Mouse (Mus musculus): ENCODE measurements around the gene Zfp69.

Gene Zfp69

DNA sequence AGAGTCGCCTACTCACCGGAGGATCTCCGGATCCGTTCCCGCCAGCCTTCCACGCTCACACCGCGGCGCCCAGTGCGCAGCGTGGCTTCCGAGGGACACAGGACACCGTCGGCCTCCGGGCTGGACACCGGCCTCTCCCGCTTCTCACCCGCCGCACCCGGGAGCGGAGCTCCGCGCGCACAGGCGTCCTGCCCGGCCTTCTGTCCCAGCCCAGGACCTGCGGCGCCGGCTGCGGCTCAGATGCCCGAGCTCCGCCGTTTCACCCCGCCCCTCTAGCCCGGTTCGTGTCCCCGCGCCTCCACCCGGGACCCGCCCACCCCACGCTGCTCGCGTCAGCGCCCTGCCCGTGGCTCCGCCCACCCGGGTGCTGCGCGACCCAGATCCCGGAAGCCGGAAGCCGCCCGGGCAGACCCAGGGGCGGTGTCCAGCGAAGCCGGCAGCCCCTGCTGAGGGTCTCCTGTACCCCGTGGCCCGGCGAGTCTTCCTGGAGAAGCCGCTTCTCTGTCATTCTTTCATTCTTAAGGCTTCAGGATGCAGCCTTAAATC is at the start of gene Zfp69:
Gene Zfp69 (minus strand): TSS at position 272 of the 546 bp plus-strand sequence.
- DNase-seq = peak; percentile 88

DNA sequence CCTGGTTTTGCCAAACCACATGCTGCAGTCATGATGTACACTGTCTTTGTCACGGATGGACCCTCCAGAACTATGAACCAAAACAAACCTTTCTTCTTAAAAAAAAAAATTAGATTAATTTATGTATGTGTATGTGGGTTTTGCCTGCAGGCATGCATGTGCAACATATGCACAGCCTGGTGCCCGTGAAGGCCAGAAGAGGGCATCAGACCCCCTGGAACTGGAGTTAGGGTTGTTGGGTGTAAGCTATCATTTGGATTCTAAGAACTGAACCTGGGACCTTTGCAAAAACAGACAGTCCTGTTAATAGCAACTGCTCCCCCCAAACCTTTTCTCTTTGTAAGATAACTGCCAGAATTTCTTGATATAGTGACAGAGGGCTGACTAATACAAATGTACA is 49.5 kb upstream of the Zfp69 start:
- no peak for DNase-seq

DNA sequence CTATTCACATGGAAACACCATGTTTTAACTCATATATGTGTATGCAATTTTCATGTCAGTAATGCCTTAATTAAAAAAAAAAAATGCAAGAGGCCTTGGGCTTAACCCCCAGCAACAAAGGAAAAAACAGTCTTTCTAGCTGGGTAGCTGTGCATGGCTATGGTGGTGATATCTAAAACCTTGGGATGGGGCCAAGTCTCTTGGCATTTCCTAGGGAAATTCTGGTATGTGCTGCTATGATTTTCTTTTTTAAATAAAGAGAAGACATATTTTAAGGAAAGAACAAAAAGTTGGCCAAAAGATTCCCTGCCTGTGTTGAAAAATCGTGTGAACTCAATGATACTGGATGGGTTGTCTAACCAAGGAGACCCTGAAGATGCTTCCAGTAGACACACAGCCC is 44.4 kb upstream of the Zfp69 start:
- DNase-seq = no peak

DNA sequence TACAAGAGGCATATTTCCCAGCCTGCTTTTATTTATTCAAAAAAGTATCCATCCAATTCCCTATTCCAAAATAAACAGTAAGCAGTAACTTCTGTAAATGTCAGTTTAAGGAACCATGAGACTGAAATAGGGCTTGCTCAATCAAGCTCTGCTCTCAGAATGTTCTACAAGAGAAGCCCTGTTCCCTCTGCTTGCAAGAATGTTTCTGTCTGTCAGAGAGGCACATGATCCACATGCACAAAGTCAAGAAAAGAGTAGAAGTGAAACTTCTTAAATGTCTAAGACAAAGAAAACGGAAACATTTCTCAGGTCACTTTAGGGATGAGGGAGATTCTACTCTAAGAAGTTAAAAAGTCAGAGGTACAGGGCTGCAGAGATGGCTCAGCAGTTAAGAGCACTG is 41.5 kb upstream of the Zfp69 start:
- DNase-seq = no peak

DNA sequence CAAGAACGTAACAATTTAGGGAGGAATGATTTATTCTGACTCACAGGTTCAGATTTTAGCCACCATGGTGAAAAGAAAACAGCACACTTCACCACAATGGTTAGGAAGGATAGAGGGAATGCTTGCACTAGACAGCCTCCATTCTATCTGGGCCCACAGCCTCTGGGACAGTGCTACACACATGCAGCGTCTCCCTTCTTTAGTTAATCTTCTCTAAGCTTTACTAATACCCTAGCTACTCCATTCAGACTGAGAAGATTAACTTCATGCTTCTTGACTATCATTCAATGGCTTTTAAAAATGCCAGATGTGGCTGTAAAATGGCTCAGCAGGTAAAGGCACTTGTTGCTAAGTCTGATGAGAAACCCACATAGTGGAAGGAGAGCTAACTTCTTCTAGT is 40.8 kb upstream of the Zfp69 start:
- no peak for DNase-seq

DNA sequence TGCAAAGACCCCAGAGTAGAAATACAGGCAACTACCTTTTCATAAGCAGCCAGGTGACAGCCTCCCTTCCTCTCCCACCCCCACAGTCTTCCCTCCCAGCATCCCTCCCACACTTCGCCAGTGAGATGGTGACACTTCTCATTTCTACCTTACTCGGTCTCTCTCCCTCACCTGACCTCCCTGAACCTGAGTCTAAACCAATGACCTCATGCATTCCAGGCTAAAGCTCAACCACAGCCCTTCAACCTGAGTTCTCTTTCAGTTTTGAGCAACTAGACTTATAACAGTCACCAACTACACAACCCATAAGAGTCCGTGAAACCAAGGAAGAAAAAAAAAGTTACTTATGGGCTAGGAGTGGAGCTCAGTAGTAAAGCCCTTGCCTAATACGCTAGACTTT is 35.8 kb upstream of the Zfp69 start:
- DNase-seq = no peak

DNA sequence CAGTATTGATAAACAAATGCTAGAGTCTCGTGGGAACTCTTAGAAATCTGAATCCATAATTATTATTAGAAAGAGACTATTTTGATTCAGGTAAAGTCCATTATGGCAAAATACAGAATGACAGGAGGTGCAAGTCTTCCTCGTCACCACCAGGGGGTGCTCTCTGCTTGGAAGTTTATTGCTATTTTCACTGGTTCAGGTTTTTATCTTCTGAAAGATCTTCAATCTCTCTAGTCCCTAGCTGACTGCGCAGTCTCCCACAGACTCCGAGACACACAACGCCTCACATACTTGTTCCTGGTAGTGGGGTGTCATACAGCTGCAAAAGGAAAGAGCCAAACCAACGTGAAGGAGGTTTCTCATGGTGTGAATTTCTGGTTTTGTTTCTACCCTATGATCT is 34.9 kb upstream of the Zfp69 start:
- DNase-seq = peak; percentile 64

DNA sequence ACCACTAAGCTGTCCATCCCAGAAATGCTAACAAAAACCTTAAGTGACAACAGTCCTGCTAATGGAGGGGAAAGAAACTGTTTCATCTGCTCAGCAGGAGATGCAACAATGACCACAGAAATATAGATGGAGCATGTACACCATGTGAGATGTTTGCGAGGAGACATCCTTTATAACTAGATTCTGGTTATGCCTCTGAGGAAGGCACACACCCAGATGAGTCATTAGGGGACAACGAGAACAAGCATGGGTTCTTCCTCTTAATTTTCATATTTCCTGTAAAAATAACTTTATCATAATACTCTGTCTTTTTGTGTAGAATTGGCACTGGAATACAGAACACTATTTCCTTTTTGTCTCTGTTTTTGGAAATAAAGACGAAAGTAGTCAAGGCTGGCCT is 26.7 kb upstream of the Zfp69 start:
- no peak for DNase-seq

DNA sequence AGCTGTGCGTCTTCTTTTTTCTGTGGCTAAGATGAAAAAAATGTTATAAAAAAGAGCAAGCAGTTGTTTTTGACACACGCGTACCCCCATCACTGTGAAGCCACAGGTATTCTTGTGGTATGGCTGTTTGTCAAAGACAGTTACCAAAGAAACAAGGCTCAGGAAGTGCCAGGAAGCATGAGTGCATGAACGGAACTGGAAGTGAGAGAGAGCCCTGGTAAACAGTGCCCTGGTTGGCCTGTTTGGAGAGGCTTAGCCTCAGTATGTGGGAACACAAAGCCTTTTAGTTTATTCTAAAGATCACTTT is 23.9 kb upstream of the Zfp69 start:
- DNase-seq = no peak

DNA sequence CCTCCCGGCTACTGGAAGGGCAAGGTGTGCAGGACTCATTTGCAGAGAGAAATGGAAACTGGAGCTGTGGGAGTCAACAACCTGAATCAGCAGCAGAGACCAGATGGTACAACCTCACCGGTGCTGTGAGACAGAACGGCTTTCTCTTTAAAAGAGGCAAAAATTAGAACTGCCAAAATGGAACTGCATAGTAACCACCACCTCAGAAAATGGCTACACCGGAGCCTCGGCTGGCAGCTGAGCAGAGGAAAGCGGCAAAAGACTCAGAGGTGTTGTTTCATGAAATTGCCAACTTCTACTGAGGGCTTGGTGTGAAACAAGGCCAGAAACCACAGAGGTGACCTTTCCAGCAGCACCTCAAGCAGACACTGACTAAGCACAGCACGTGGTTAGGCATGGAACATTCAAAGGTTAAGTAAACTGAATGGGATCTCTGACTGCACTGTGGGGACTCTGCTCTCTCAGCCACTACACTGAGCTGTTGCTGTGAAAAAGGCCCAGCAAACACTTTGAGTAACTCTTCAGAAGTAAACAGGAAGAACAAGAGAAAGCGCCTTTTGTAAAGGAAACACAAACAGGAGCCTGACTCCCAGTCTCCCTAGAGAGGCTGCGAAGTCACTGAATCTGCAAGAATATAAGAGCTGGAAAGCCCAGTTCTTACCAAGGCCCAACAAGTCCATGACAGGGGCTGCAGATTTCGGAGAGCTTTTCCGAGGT is 23.4 kb upstream of the Zfp69 start:
- no peak for DNase-seq

DNA sequence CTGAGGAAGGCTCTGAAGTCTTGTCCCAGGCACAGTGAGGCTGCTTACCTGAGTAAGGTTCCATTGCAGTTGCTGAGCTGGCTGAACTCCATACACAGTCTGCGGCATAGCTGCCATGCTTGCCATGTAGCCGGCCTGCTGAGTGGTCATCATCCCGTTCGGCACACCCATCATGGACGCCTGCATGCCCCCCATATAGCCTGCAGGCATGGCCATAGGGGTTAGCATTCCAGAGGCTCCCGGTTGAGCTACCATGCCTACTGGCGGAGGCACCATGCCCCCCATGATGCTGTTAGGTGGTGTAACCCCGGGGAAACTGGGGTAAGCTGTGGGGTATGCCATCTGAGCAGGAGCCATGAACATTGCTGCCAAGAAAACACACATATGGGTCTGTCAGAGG is 20.3 kb upstream of the Zfp69 start:
- no peak for DNase-seq

DNA sequence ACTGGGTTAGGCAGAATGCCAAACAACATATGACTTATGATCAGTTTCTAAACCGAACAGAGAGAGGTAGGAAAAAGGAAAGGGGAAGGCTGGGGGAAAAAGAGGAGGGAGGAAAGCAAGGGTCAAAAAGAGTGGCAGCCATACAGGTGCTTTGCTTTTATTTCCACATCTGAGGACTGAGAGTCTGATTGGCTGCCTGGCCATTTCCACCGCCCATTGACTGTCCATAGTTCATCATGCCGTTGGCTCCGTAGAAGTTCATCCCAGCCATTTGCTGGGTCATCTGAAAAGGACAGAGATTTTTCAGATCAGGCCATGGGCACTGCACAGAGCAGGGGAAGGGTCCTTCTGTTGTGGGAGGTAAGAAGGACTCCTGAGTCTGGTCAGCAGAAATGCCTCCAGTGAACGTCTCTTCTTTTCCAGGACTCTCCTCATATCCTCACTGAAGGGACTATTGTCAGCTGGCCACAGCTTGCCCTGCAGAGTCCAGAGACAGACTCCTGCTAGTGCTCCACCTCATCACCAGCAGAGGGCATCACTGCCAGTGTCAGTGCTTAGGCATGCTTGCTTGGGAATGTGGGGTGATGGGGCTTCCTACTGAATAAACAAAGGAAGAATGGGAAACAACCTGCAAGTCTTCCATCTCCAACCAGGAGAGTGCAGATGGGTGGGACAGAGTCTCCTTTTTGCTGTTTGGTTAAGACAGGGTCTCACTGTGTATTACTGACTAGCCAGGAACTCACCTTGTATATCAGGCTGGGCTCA is 18.1 kb upstream of the Zfp69 start:
- DNase-seq = peak; percentile 40

DNA sequence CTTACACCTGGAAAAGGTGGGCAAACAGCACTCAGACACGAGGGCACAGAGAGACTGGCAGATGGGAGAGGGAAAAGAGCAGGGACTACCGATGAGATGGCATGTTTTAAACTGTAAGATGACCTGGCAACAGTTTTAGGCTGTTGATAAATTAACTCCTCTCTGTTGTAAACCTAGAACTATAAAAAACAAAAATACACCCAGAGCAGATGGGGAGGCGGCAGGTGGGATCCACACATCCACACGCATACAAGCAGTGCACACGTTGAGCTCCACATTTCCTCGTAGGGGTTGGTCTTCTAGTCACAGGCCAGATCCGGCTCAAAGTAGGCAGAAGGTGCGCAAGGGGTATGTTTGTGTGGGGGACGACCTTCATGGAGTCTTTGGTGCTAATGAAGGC is 17.0 kb upstream of the Zfp69 start:
- DNase-seq = no peak

DNA sequence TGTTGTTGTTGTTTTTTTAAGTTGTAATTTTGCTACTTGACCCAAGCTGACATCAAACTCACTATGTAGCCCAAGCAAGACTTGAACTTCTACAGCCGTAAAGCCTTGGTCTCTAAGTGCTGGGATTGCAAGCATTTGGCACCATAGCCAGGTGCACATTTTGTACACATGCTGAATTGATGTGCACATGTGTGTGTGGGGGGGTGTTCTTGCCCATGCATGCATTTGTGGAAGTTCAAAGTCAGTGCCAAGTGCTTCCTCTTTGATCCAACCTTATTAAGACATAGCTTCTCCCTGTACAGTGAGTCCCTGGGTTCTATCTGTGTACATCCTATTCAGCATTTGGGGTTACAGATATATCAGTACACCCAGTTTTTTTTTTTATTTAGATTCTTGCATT is 4.1 kb upstream of the Zfp69 start:
- no peak for DNase-seq

DNA sequence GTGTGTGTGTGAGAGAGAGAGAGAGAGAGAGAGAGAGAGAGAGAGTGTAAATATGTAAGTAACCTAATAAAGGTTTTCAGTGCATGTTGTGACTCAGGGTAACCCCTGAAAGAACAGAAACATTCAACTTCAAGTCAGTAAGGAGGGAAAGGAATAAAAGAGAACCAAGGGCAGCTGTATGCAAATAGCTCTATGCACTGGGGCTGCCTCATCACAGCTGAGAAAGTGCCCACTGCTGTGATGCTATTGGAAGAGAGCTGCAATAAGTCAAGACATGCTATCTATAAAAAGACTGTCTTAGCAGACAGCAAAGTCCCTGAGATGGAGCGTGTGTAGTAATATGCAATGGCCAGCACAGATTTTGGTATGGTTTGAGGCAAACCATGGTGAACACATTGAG is 2.2 kb upstream of the Zfp69 start:
- no peak for DNase-seq

DNA sequence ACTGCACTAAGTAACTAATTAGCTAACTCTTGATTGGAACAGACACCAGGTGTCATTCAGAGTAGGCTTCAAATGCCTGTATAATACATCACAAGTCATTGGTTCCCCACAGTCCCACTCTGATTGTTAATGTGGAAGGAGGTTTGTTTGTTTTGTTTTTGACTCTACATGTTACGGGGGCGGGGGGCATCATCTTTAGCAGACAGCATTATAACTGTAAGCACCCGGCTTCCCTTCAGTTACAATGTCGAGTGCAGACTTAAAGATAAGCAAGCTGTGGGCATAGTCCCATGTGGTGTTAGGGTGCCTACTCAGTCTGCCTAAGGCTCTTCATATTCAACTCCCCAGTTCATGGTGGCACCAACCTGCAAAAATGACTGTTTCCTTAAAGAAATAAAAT is 1.5 kb upstream of the Zfp69 start:
- DNase-seq = no peak

DNA sequence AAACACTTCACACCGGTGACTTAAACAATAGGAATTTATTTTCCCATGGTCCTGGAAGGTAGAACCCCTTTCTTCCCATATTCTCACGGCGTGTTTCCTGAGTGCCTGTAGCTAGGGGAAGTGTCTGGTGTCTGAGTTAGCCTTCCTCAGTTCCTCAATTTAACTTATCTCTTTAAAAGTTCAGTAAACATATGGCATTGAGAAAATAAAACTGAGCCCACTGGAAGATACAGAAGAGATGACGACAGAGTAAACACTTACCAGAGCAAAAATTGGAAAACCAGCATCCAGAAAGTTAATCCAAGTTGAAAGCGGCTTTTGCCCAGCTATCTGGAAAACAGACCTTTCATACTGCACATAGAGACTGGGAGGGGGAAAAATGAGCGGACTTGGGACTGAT is 664 bp upstream of the Zfp69 start:
- no peak for DNase-seq

DNA sequence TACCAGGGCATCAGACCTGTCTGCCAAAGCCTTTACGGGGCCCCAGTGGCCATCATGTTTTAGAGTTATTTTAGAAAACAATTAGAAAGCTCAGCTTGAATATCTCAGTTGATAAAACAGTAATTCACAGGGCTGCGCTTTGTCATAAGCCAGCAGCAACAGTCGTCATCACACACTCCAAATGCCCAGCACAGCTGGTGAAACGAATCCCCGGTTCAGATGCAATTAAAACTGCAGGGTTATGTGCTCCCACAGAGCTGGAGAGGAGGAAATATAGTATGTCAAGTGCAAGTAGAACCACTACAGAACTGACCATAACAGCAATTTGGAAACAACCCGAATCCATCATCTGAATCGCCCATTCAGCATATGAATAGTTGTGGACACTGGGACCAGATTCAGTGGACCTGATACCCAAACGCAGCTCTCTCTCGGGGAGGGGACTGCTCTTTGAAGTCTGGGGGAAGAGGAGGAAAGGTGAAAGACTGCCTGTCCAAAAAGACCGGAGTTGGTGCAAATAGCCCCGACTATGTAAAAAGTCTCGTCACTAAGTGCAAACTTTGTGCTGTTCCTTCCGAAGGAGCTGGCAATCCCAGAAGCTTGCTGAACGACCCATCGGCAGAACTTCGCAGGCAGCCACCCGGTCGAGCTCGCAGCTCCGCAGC is 604 bp downstream of the Zfp69 start:
- no peak for DNase-seq

DNA sequence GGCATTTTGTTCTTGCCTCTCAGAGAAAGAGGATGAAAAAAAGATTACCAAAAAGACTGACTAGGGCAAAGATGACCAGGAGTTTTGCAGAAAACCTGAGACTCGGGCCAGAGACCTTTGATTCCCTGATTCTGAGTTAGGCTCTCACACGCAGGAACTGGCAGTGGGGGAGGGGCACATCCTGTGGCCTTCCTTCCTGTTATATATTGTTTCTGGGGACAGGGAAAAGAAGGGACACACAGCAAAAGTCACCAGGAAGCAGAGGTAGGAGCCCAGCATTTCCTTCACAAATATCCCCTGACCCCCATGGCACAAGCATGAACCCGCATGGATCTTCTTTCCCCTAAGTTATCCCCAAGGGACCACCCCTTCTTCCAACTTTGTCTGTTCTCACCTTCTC is 2.6 kb downstream of the Zfp69 start:
- DNase-seq = no peak

DNA sequence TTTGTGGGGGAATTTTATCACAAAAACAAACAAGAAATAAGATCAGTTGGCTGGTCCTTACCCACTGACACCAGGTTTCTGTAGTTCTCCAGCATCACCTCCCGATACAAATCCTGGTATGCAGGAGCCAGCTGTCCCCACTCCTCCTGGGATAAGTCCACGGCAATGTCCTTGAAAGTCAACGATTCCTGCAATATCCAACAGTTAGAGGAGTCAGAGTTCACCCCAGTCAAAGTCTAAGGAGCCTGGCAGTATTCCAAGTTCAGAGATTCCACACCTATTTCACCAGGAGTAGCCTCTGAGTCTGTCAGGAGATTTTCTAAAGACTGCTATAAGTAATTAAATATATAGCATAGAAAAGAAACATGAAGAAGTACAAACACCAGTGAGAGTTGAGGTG is 16.5 kb downstream of the Zfp69 start:
- no peak for DNase-seq

DNA sequence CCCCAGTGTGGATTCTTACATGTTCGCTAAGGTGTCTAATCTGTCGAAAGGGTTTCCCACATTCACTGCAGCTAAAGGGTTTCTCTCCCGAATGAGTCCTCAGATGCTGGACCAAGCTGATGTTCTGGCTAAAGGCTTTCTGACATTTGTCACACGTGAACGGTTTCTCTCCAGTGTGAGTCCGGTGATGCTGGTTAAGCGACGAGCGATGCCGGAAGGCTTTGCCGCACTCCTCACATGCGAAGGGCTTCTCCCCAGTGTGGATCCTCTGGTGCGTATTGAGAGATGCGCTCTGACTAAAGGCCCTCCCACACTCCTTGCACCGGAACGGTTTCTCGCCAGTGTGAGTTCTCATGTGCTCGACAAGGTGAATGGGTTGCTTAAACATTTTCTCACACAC is 20.8 kb downstream of the Zfp69 start:
- no peak for DNase-seq

DNA sequence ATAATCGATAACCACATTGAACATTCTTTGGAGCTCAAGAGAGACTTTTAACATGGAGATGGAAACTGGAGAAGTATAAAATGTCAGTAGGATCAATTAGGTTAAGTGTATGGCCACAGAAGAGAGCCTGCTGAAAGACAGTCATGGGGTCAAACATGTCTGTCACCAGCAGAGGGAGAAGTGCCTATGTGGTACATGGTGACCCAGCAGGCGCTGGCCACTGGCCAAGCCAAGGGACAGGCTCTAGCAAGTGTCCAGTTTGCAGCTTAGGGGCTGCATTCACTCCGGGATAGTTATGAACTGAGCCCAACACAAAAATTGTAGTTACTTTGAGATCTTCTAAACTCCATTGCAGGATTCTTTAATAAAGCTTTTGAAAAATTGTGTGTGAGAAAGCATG is 22.8 kb downstream of the Zfp69 start:
- no peak for DNase-seq

DNA sequence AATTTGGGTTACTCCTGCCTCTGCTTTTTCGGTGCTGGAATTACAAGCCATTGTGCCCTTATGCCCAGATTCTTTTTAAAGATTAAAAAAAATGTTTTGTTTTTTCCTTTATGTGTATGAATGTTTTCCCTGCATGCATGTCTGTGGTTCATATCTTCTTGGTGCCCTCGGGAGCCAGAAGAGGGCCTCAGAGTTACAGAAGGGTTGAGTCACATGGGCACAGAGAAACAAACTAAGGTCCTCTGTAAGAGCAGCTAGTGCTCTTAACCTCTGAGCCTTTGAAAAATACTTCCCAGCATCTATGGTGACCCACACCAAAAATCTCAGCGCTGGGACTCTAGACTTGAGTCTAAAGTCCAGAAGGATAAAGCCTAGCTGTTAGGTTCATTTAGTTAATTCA is 26.1 kb downstream of the Zfp69 start:
- DNase-seq = no peak
